Mouse (Mus musculus) midbrain, postnatal 0 days (tissue): Measurements from ENCODE around the gene Susd6. TPM values are rescaled to one million over a fixed set of nuclear protein-coding genes. Genes with fewer than 3 reads are reported as not detected.

Source experiments
- ATAC-seq: fragments of 200-750 bp; cut with Nextera tagmentation; 2 replicates; pipeline ENCODE4 v1.8.0; 2017; ENCODE audit warnings: moderate number of reproducible peaks, mild to moderate bottlenecking, moderate TSS enrichment, moderate library complexity; ENCODE audit not compliant: low FRiP score
- DNase-seq: peaks from one replicate; pipeline ENCODE4 v3.0.0-alpha.2; 2015; ENCODE audit warnings: low spot score
- H3K27ac ChIP-seq: fragments of 300-500 bp; sonication (generic); 2 replicates; pipeline ENCODE4 v1.5.1; 2014; ENCODE audit warnings: low read depth, mild to moderate bottlenecking, low read length, mixed read lengths
- H3K27me3 ChIP-seq: fragments of 300-500 bp; sonication (generic); 2 replicates; pipeline ENCODE4 v1.6.1; 2014; ENCODE audit warnings: low read length, control low read depth, mixed read lengths; ENCODE audit not compliant: insufficient read depth
- H3K36me3 ChIP-seq: fragments of 300-500 bp; sonication (generic); 2 replicates; pipeline ENCODE4 v1.6.1; 2014; ENCODE audit warnings: low read length, control low read depth, mixed read lengths; ENCODE audit not compliant: insufficient read depth
- H3K4me1 ChIP-seq: fragments of 300-500 bp; sonication (generic); 2 replicates; pipeline ENCODE4 v1.6.1; 2014; ENCODE audit warnings: mild to moderate bottlenecking, control low read depth, antibody characterized with exemption, low read length, mixed read lengths; ENCODE audit not compliant: insufficient read depth
- H3K4me2 ChIP-seq: fragments of 300-500 bp; sonication (generic); 2 replicates; pipeline ENCODE4 v1.6.1; 2014; ENCODE audit warnings: low read depth, mild to moderate bottlenecking, low read length, mixed read lengths; ENCODE audit not compliant: poor library complexity, severe bottlenecking
- H3K4me3 ChIP-seq: fragments of 300-500 bp; sonication (generic); 2 replicates; pipeline ENCODE4 v1.5.1; 2014; ENCODE audit warnings: low read depth, mild to moderate bottlenecking, low read length, moderate library complexity
- H3K9ac ChIP-seq: fragments of 300-500 bp; sonication (generic); replicated peaks from 2 replicates; pipeline ENCODE4 v1.6.1; 2014; ENCODE audit warnings: mild to moderate bottlenecking, low read length, moderate library complexity, mixed read lengths; ENCODE audit not compliant: poor library complexity, severe bottlenecking
- H3K9me3 ChIP-seq: fragments of 300-500 bp; sonication (generic); 2 replicates; pipeline ENCODE4 v1.6.1; 2016; ENCODE audit warnings: low read length, control low read depth
- CTCF ChIP-seq: IDR thresholded peaks from 2 replicates; pipeline ENCODE4 v1.5.1; 2016; ENCODE audit warnings: antibody characterized with exemption, mild to moderate bottlenecking
- WGBS: fragments of 180-500 bp; shearing (Covaris S2); extraction: QIAGEN DNeasy Blood & Tissue Kit; methylation state at CpG from one replicate; pipeline ENCODE4 v1.1.7; 2014; 5-methylcytosine and 5-hydroxymethylcytosine counted together
- polyA plus RNA-seq: library from polyadenylated mRNA; unstranded; fragments of >200 nt; fragmentation: Nextera tagmentation; extraction: Ambion mirVana; gene quantifications from 2 replicates; pipeline ENCODE4 v1.2.1, GENCODE M21; 2015
- total RNA-seq: library from RNA; depleted of rRNA; stranded (reverse); fragments of >200 nt; gene quantifications from 2 replicates; pipeline ENCODE4 v1.2.3, GENCODE M21; 2014; rRNA removed

Susd6 gene
- total and polyA plus RNA-seq, 2 experiments from 2014 or later, result 7.4 to 17.3 TPM

- no peaks in the 10 kb centered on the region for H3K9me3 ChIP-seq
- H3K27me3 ChIP-seq, result no peaks in the 10 kb centered on the region
- H3K27ac ChIP-seq, result no peak overlapping the region
- WGBS, result 70% methylated on average over 1 of the region's 1 CpGs
- H3K4me3 ChIP-seq, result no peak overlapping the region
- H3K4me1 ChIP-seq, result no peaks in the 10 kb centered on the region
- DNase-seq, result no peak
- H3K4me2 ChIP-seq, result no peak overlapping the region
- no peak overlapping the region for H3K9ac ChIP-seq
- TF ChIP-seq CTCF, result no peak
- ATAC-seq, result no peak
- H3K36me3 ChIP-seq, result no peaks in the 10 kb centered on the region
Measured at GRCm38 (mm10) chr12:80927518-80927917, 137.2 kb downstream of the Susd6 start.

GRCm38 (mm10) chr12:80928881-80929280 is 138.6 kb downstream of the Susd6 start:
- DNase-seq, result no peak
- no peak overlapping the region for H3K4me2 ChIP-seq
- H3K4me3 ChIP-seq, result no peak overlapping the region
- H3K9ac ChIP-seq, result no peak overlapping the region
- no peak for ATAC-seq
- no peaks in the 10 kb centered on the region for H3K4me1 ChIP-seq
- no peak for TF ChIP-seq CTCF
- WGBS, result 90% methylated on average over 3 of the region's 3 CpGs
- H3K9me3 ChIP-seq, result no peaks in the 10 kb centered on the region
- H3K27me3 ChIP-seq, result no peaks in the 10 kb centered on the region
- no peaks in the 10 kb centered on the region for H3K36me3 ChIP-seq
- H3K27ac ChIP-seq, result no peak overlapping the region

- no peak for ATAC-seq
- no peak overlapping the region for H3K9ac ChIP-seq
- no peaks in the 10 kb centered on the region for H3K36me3 ChIP-seq
- WGBS, result 86% methylated on average over 7 of the region's 7 CpGs
- no peaks in the 10 kb centered on the region for H3K27me3 ChIP-seq
- H3K4me3 ChIP-seq, result no peak overlapping the region
- TF ChIP-seq CTCF, result no peak
- no peak for DNase-seq
- H3K27ac ChIP-seq, result no peak overlapping the region
- H3K4me1 ChIP-seq, result no peaks in the 10 kb centered on the region
- H3K9me3 ChIP-seq, result no peaks in the 10 kb centered on the region
- no peak overlapping the region for H3K4me2 ChIP-seq
Measured at GRCm38 (mm10) chr12:80930141-80930540, 139.8 kb downstream of the Susd6 start.

Other genes starting within 250 kb of the Susd6 start
- gene Slc39a9, start 146.6 kb upstream of the Susd6 start, total RNA-seq, result 17.6 and 23.9 TPM in 2 replicates
- 19.3 and 19.7 TPM in 2 replicates for gene Slc39a9, start 146.6 kb upstream of the Susd6 start, polyA plus RNA-seq
- 69.5 and 83.4 TPM in 2 replicates for gene Erh, start 146.2 kb upstream of the Susd6 start, total RNA-seq
- gene Erh, start 146.2 kb upstream of the Susd6 start, polyA plus RNA-seq, result 281 and 289 TPM in 2 replicates
- gene Plekhd1, start 97.9 kb upstream of the Susd6 start, total RNA-seq, result 4.9 and 6.6 TPM in 2 replicates
- gene Plekhd1, start 97.9 kb upstream of the Susd6 start, polyA plus RNA-seq, result 2.9 and 3.3 TPM in 2 replicates
- gene Ccdc177, start 29.8 kb upstream of the Susd6 start, total RNA-seq, result 22.4 and 25.5 TPM in 2 replicates
- 2.1 and 2.4 TPM in 2 replicates for gene Ccdc177, start 29.8 kb upstream of the Susd6 start, polyA plus RNA-seq
- gene Srsf5, start 155.0 kb downstream of the Susd6 start, total RNA-seq, result 252 and 341 TPM in 2 replicates
- 422 and 475 TPM in 2 replicates for gene Srsf5, start 155.0 kb downstream of the Susd6 start, polyA plus RNA-seq
- not detected in 2 replicates for gene Slc10a1, start 178.2 kb downstream of the Susd6 start, total RNA-seq
- gene Slc10a1, start 178.2 kb downstream of the Susd6 start, polyA plus RNA-seq, result 0.12 TPM in 1 of 2 replicates, not detected in the other
- gene Smoc1, start 236.3 kb downstream of the Susd6 start, total RNA-seq, result 28.7 and 32.0 TPM in 2 replicates
- gene Smoc1, start 236.3 kb downstream of the Susd6 start, polyA plus RNA-seq, result 24.5 and 26.6 TPM in 2 replicates